Mouse (Mus musculus): ENCODE data around the gene Gna13. TPM values are rescaled to one million over a fixed set of nuclear protein-coding genes. Genes with fewer than 3 reads are reported as not detected.

Gna13 gene
- polyA plus RNA-seq (2015; fragmentation: Illumina TruSeq; extraction: RNeasy Lipid Tissue Mini Kit (QIAGEN cat#74804); ENCODE audit: insufficient read depth, low read depth, low replicate concordance) = 4.2 TPM

GRCm38 (mm10) chr11:109362463-109363190 lies at the start of gene Gna13:
Gene Gna13, plus strand, starts transcription at chr11:109362831.

GRCm38 (mm10) chr11:109413617-109414016 lies 51.0 kb downstream of the Gna13 start, which contains the start of gene 9930022D16Rik:
Gene 9930022D16Rik, plus strand, starts transcription at chr11:109413917.

DNA sequence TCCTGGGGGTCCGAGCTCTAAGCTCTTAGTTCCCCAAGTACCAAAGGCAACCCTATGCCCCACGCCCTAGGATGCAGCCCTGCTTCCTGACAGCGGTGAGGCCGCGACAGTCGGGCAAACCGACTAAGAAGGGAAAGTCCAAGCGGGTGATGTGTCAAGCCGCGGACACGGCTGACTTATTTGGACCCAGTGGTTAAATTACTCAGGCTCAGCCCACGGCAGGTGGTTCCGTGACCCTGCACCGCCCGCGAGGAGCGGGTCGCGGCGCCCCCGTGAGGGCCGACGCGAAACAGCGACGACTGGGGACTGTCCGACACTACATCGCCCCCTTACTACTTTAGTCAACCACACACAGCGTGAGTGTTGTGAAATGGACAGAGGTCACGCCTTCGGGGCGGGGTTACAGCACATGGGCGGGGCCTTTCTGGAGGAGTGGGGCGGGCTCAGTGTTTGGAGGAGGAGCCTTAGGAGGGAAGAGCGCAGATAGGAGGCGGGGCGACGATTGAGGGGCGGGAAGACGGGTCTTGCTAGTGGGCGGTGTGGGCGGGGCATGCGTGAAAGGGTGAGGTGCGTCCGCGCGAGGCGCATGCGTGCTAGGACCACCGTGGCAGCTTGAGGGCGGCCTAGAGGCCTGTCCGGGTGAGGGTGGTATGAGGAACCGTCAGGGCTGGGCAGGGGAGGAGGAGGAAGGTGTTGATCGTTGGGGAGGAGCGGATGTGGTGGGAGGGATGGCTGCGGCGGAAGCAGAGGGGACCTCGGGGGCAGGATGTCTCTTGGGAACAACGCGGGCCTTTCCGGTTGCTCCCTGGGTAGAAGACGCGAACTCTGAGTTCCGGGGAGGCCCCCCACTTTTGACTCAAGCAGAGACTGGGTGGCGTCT lies 63.0 kb downstream of the Gna13 start, which contains the start of gene Amz2:
TSS of gene Amz2 (plus strand) at position 555 of the 880 bp plus-strand sequence.

Other genes starting within 250 kb of the Gna13 start
- gene E030025P04Rik, start 218.5 kb upstream of the Gna13 start, polyA plus RNA-seq (2015; fragmentation: Illumina TruSeq; extraction: RNeasy Lipid Tissue Mini Kit (QIAGEN cat#74804); ENCODE audit: insufficient read depth, low read depth, low replicate concordance) = not detected
- 2.5 TPM for gene Rgs9, start 64.7 kb upstream of the Gna13 start, polyA plus RNA-seq (2015; fragmentation: Illumina TruSeq; extraction: RNeasy Lipid Tissue Mini Kit (QIAGEN cat#74804); ENCODE audit: insufficient read depth, low read depth, low replicate concordance)
- gene 9930022D16Rik, start 51.1 kb downstream of the Gna13 start, polyA plus RNA-seq (2015; fragmentation: Illumina TruSeq; extraction: RNeasy Lipid Tissue Mini Kit (QIAGEN cat#74804); ENCODE audit: insufficient read depth, low read depth, low replicate concordance) = not detected
- 12.2 TPM for gene Amz2, start 63.1 kb downstream of the Gna13 start, polyA plus RNA-seq (2015; fragmentation: Illumina TruSeq; extraction: RNeasy Lipid Tissue Mini Kit (QIAGEN cat#74804); ENCODE audit: insufficient read depth, low read depth, low replicate concordance)
- gene Arsg, start 110.5 kb downstream of the Gna13 start, polyA plus RNA-seq (2015; fragmentation: Illumina TruSeq; extraction: RNeasy Lipid Tissue Mini Kit (QIAGEN cat#74804); ENCODE audit: insufficient read depth, low read depth, low replicate concordance) = 8.0 TPM
- gene Slc16a6, start 110.8 kb downstream of the Gna13 start, polyA plus RNA-seq (2015; fragmentation: Illumina TruSeq; extraction: RNeasy Lipid Tissue Mini Kit (QIAGEN cat#74804); ENCODE audit: insufficient read depth, low read depth, low replicate concordance) = 5.0 TPM
- 5.7 TPM for gene Wipi1, start 249.1 kb downstream of the Gna13 start, polyA plus RNA-seq (2015; fragmentation: Illumina TruSeq; extraction: RNeasy Lipid Tissue Mini Kit (QIAGEN cat#74804); ENCODE audit: insufficient read depth, low read depth, low replicate concordance)

All from pancreas, adult 10 weeks (tissue).